Mouse (Mus musculus) adrenal gland, postnatal 4 days (tissue): ENCODE measurements at regions not wholly inside any gene's neighbourhood (a gene's known extent, or its start where the extent isn't known, plus 50 kb on each side); places are given as distances from the start of the nearest gene placed in this dataset.

ENCODE experiments used
- DNase-seq, 2 experiments: peaks; one replicate each; pipeline ENCODE4 v3.0.0; 2021 to 2022; ENCODE audit warnings: low spot score in 2 of 2, mixed read lengths in 2 of 2

- DNase-seq, result no peak
These were observed 357.8 kb upstream of the Mmadhc start for GRCm38 (mm10) chr2:50654221-50654952.

GRCm38 (mm10) chr2:50653121-50653615 is 356.6 kb upstream of the Mmadhc start:
- DNase-seq, result no peak

GRCm38 (mm10) chr2:50649656-50650055 is 353.1 kb upstream of the Mmadhc start:
- DNase-seq, result no peak

GRCm38 (mm10) chr2:50643219-50643618 is 346.6 kb upstream of the Mmadhc start:
- DNase-seq, result no peak

- DNase-seq, result no peak
These were observed 345.6 kb upstream of the Mmadhc start for GRCm38 (mm10) chr2:50642198-50642597.

- DNase-seq, result no peak
These were observed 339.3 kb upstream of the Mmadhc start for GRCm38 (mm10) chr2:50635896-50636295.

GRCm38 (mm10) chr2:50631786-50632185 is 335.2 kb upstream of the Mmadhc start:
- no peak for DNase-seq

- no peak for DNase-seq
These were observed 330.9 kb upstream of the Mmadhc start for GRCm38 (mm10) chr2:50627501-50627900.

- DNase-seq, result no peak
These were observed 328.7 kb upstream of the Mmadhc start for GRCm38 (mm10) chr2:50625233-50625749.

GRCm38 (mm10) chr2:50609086-50609485 is 312.5 kb upstream of the Mmadhc start:
- no peak for DNase-seq

- no peak for DNase-seq
These were observed 292.6 kb upstream of the Mmadhc start for GRCm38 (mm10) chr2:50589195-50589594.

GRCm38 (mm10) chr2:50588652-50589051 is 292.1 kb upstream of the Mmadhc start:
- no peak for DNase-seq

- DNase-seq, result no peak
These were observed 289.9 kb upstream of the Mmadhc start for GRCm38 (mm10) chr2:50586321-50587050.

GRCm38 (mm10) chr2:50579620-50580019 is 283.0 kb upstream of the Mmadhc start:
- no peak for DNase-seq

GRCm38 (mm10) chr2:50578278-50579043 is 281.9 kb upstream of the Mmadhc start:
- no peak for DNase-seq

- no peak for DNase-seq
These were observed 281.1 kb upstream of the Mmadhc start for GRCm38 (mm10) chr2:50577736-50578135.

- DNase-seq, result no peak
These were observed 276.9 kb upstream of the Mmadhc start for GRCm38 (mm10) chr2:50573455-50573854.

- DNase-seq, result no peak
These were observed 274.4 kb upstream of the Mmadhc start for GRCm38 (mm10) chr2:50571021-50571420.

GRCm38 (mm10) chr2:50569502-50570285 is 273.1 kb upstream of the Mmadhc start:
- DNase-seq, result no peak

GRCm38 (mm10) chr2:50568777-50569501 is 272.3 kb upstream of the Mmadhc start:
- DNase-seq, result no peak
